Mouse (Mus musculus) midbrain, embryonic 11.5 days (tissue): ENCODE results near the gene Glmp. TPM values are rescaled to one million over a fixed set of nuclear protein-coding genes. Genes with fewer than 3 reads are reported as not detected.
A peak's percentile ranks its signal among the peaks of the same experiment; 100 is the strongest.
"Not testable (repeated sequence)": the region's sequence is repeated elsewhere in the genome, so short reads cannot be mapped to it uniquely, and the experiment has no call there.

ENCODE experiments used
- ATAC-seq: fragments of 200-750 bp; cut with Nextera tagmentation; 2 replicates; pipeline ENCODE4 v1.8.0; 2017; ENCODE audit warnings: moderate TSS enrichment, moderate library complexity; ENCODE audit not compliant: low FRiP score
- DNase-seq: peaks from one replicate; pipeline ENCODE4 v3.0.0; 2015; ENCODE audit warnings: low spot score; ENCODE audit errors: missing footprints
- H3K27ac ChIP-seq: fragments of 300-500 bp; sonication (generic); 2 replicates; pipeline ENCODE4 v1.5.1; 2014; ENCODE audit warnings: low read depth, low read length
- H3K27me3 ChIP-seq: fragments of 300-500 bp; sonication (generic); 2 replicates; pipeline ENCODE4 v1.6.1; 2014; ENCODE audit warnings: mild to moderate bottlenecking, low read length, moderate library complexity, mixed read lengths; ENCODE audit not compliant: control insufficient read depth, insufficient read depth
- H3K36me3 ChIP-seq: fragments of 300-500 bp; sonication (generic); 2 replicates; pipeline ENCODE4 v1.6.1; 2014; ENCODE audit warnings: mild to moderate bottlenecking, low read length, moderate library complexity, mixed read lengths; ENCODE audit not compliant: control insufficient read depth, insufficient read depth
- H3K4me1 ChIP-seq: fragments of 300-500 bp; sonication (generic); 2 replicates; pipeline ENCODE4 v1.6.1; 2014; ENCODE audit warnings: low read length; ENCODE audit not compliant: control insufficient read depth, insufficient read depth
- H3K4me2 ChIP-seq: fragments of 300-500 bp; sonication (generic); 2 replicates; pipeline ENCODE4 v1.6.1; 2014; ENCODE audit warnings: mild to moderate bottlenecking, moderate library complexity
- H3K4me3 ChIP-seq: fragments of 300-500 bp; sonication (generic); 2 replicates; pipeline ENCODE4 v1.5.1; 2014; ENCODE audit warnings: low read depth, low read length
- H3K9ac ChIP-seq: fragments of 300-500 bp; sonication (generic); 2 replicates; pipeline ENCODE4 v1.6.1; 2014; ENCODE audit warnings: low read length
- H3K9me3 ChIP-seq: fragments of 300-500 bp; sonication (generic); 2 replicates; pipeline ENCODE4 v1.6.1; 2016; ENCODE audit warnings: low read length; ENCODE audit not compliant: control insufficient read depth
- WGBS: fragments of 180-500 bp; shearing (Covaris S2); extraction: QIAGEN DNeasy Blood & Tissue Kit; methylation state at CpG from one replicate; pipeline ENCODE4 v1.1.7; 2014; 5-methylcytosine and 5-hydroxymethylcytosine counted together
- polyA plus RNA-seq: library from polyadenylated mRNA; unstranded; fragments of >200 nt; fragmentation: Nextera tagmentation; extraction: Ambion mirVana; gene quantifications from 2 replicates; pipeline ENCODE4 v1.2.1, GENCODE M21; 2014

The Glmp gene
- polyA plus RNA-seq, 1 experiment from 2014 or later: 73.7 TPM

GRCm38 (mm10) chr3:88366830-88367428 lies 42.1 kb downstream of the Glmp start:
- DNase-seq, H3K4me1 ChIP-seq, H3K4me3 ChIP-seq, H3K9me3 ChIP-seq, H3K27ac ChIP-seq, H3K36me3 ChIP-seq: not testable (repeated sequence)
- peak; percentile 76 for ATAC-seq
- Histone ChIP-seq H3K27me3 (peaks cover 14% of the 10 kb centered on the region), H3K9ac (peak overlapping the region; percentile 38; the same call in 1 of the 2 replicates), H3K4me2 (peak overlapping the region; percentile 28; the same call in 1 of the 2 replicates)
- WGBS: 5% methylated on average over 18 of the region's 22 CpGs

GRCm38 (mm10) chr3:88367517-88367916 lies 42.7 kb downstream of the Glmp start:
- H3K4me1 ChIP-seq, H3K36me3 ChIP-seq, H3K9me3 ChIP-seq, DNase-seq, H3K4me3 ChIP-seq, H3K9ac ChIP-seq, H3K27ac ChIP-seq, H3K4me2 ChIP-seq: not testable (repeated sequence)
- WGBS: 38% methylated on average over 3 of the region's 7 CpGs
- peaks cover 14% of the 10 kb centered on the region for H3K27me3 ChIP-seq
- peak; percentile 24; the same call in 1 of the 2 replicates for ATAC-seq

GRCm38 (mm10) chr3:88368511-88368910 lies 43.7 kb downstream of the Glmp start:
- DNase-seq, H3K27ac ChIP-seq, ATAC-seq, H3K4me3 ChIP-seq, H3K9ac ChIP-seq, H3K9me3 ChIP-seq, H3K4me1 ChIP-seq, H3K36me3 ChIP-seq, H3K4me2 ChIP-seq: not testable (repeated sequence)
- 89% methylated on average over 7 of the region's 7 CpGs for WGBS
- H3K27me3 ChIP-seq: peaks cover 14% of the 10 kb centered on the region

- H3K27ac ChIP-seq, ATAC-seq, H3K36me3 ChIP-seq, H3K4me2 ChIP-seq, H3K4me3 ChIP-seq, H3K4me1 ChIP-seq, H3K27me3 ChIP-seq, H3K9me3 ChIP-seq, H3K9ac ChIP-seq, DNase-seq: not testable (repeated sequence)
- 91% methylated on average over 9 of the region's 9 CpGs for WGBS
These were observed 47.8 kb downstream of the Glmp start, which contains the start of gene Bglap3 for GRCm38 (mm10) chr3:88372643-88373042. Gene Bglap3 (minus strand): TSS chr3:88372743.

GRCm38 (mm10) chr3:88375750-88376626 lies 51.2 kb downstream of the Glmp start:
- ATAC-seq (peak; percentile 84), DNase-seq (peak; percentile 90)
- not testable (repeated sequence) for H3K4me3 ChIP-seq, H3K36me3 ChIP-seq, H3K4me2 ChIP-seq, H3K4me1 ChIP-seq, H3K27ac ChIP-seq, H3K9me3 ChIP-seq, H3K27me3 ChIP-seq
- 10% methylated on average over 17 of the region's 19 CpGs for WGBS
- 0 out of 2 replicates have a peak overlapping the region, but pooled peaks have one; percentile 2 for H3K9ac ChIP-seq

- H3K27me3 ChIP-seq, H3K4me2 ChIP-seq, H3K9ac ChIP-seq, H3K9me3 ChIP-seq, H3K4me1 ChIP-seq, H3K4me3 ChIP-seq, H3K27ac ChIP-seq, DNase-seq, H3K36me3 ChIP-seq: not testable (repeated sequence)
- 23% methylated on average over 5 of the region's 7 CpGs for WGBS
- peak; percentile 25; the same call in 1 of the 2 replicates for ATAC-seq
These were observed 51.8 kb downstream of the Glmp start for GRCm38 (mm10) chr3:88376644-88377043.

- not testable (repeated sequence) for H3K9me3 ChIP-seq, H3K27me3 ChIP-seq, H3K4me3 ChIP-seq, H3K9ac ChIP-seq, DNase-seq, H3K4me2 ChIP-seq, H3K4me1 ChIP-seq, H3K36me3 ChIP-seq, H3K27ac ChIP-seq, ATAC-seq
- 71% methylated on average over 4 of the region's 5 CpGs for WGBS
These were observed 53.8 kb downstream of the Glmp start, which contains the start of gene Bglap2 for GRCm38 (mm10) chr3:88378599-88378998. Gene Bglap2 (minus strand): TSS chr3:88378699.
